Mouse (Mus musculus): ENCODE measurements around the gene Smim11. TPM values are rescaled to one million over a fixed set of nuclear protein-coding genes. Genes with fewer than 3 reads are reported as not detected.

The Smim11 gene
- total RNA-seq, 2 experiments from 2014 or later, result 76.2 to 84.5 TPM

DNA sequence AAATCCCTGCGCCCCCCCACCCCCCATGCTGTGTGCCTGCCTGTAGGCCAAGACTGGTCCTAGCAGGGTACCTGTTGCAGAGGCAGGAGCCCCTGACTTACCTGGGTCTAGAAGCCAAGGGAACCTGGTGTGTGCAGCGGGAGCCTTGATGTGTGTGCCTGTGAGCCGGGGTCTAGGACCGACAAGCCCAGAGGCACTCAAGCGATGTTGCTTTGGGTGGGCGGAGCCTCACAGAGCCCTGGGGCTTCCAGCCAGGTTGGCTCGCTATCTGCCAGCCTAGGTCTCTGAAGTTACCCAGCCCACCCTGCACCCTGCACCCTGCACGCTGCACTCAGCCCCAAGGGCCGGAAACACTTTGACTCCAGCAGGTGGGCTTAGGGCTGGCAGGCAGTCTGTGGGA lies 57.6 kb downstream of the Smim11 start:
- intact Hi-C loops (cut with DNase I), result no loop called here
- DNase-seq, result no peak

DNA sequence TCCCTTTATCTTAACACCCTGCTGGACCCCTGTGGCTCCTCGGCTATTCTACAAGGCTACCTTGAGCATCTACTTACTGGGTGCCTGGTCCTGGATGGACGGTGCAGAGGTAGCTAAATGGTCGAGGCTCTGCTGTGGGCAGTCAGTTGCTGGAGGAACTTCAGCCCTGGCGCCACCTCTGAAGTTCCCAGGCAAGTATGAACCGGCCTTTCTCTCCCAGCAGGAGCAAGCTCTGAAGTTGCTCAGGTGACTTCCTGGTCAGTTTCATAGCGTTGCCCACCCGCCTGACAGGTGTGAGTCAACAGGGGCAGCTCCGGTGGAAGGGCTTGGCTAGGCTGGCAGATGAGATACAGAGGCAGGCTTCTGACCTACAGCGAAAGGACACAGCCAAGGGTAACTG lies 58.1 kb downstream of the Smim11 start, which contains the start of gene Kcne1:
Kcne1 (minus strand) TSS at position 240 of the 400 bp plus-strand sequence.
- intact Hi-C loops (cut with DNase I), result no loop called here
- DNase-seq, result no peak

GRCm38 (mm10) chr16:92360711-92361110 lies 59.6 kb downstream of the Smim11 start:
- intact Hi-C loops (cut with DNase I), result no loop called here
- DNase-seq, result no peak

Other genes starting within 250 kb of the Smim11 start
- 10 to 100 TPM; 56.9 to 63.0 TPM for gene Mrps6, start 243.0 kb upstream of the Smim11 start, total RNA-seq (2021)
- not detected for gene Gm49711, start 243.0 kb upstream of the Smim11 start, total RNA-seq (2021)
- gene Slc5a3, start 243.0 kb upstream of the Smim11 start, total RNA-seq (2021), result 1 to 10 TPM; 5.6 to 5.8 TPM
- not detected for gene Kcne2, start 8.9 kb upstream of the Smim11 start, total RNA-seq (2021)
- under 1 TPM; 0.43 to 0.50 TPM for gene Fam243, start 20.2 kb downstream of the Smim11 start, total RNA-seq (2021)
- 10 to 100 TPM; 19.8 to 21.3 TPM for gene Kcne1, start 58.2 kb downstream of the Smim11 start, total RNA-seq (2021)
- 10 to 100 TPM; 50.8 to 99.4 TPM for gene Rcan1, start 169.6 kb downstream of the Smim11 start, total RNA-seq (2021)
- under 1 TPM; 0.08 to 0.25 TPM for gene Clic6, start 184.4 kb downstream of the Smim11 start, total RNA-seq (2021)